Mouse (Mus musculus) E14TG2a.4 (cell line): Measurements from ENCODE around the gene Iqgap2.

Experiments
- H3K27me3 ChIP-seq: 2 replicates; pipeline ENCODE4 v1.6.1; 2014; ENCODE audit warnings: low read length, control low read depth; ENCODE audit not compliant: insufficient read depth
- H3K36me3 ChIP-seq: 2 replicates; pipeline ENCODE4 v1.6.1; 2014; ENCODE audit warnings: low read length, control low read depth; ENCODE audit not compliant: insufficient read depth
- H3K4me1 ChIP-seq: replicated peaks from 2 replicates; pipeline ENCODE4 v1.6.1; 2014; ENCODE audit warnings: low read depth, low read length, control low read depth
- H3K4me3 ChIP-seq: replicated peaks from 2 replicates; pipeline ENCODE4 v1.5.1; 2014; ENCODE audit warnings: mild to moderate bottlenecking, low read length
- H3K9me3 ChIP-seq: 2 replicates; pipeline ENCODE4 v1.6.1; 2014; ENCODE audit warnings: low read length, control low read depth
- CTCF ChIP-seq: conservative IDR thresholded peaks from 2 replicates; pipeline ENCODE4 v1.5.1; 2014; ENCODE audit warnings: low read length
- NANOG ChIP-seq: IDR thresholded peaks from 2 replicates; pipeline ENCODE4 v1.6.1; 2014; ENCODE audit warnings: borderline replicate concordance, low read length, mixed read lengths
- POU5F1 ChIP-seq: IDR thresholded peaks from 2 replicates; pipeline ENCODE4 v1.6.1; 2014; ENCODE audit warnings: low read length, borderline replicate concordance

The Iqgap2 gene

DNA sequence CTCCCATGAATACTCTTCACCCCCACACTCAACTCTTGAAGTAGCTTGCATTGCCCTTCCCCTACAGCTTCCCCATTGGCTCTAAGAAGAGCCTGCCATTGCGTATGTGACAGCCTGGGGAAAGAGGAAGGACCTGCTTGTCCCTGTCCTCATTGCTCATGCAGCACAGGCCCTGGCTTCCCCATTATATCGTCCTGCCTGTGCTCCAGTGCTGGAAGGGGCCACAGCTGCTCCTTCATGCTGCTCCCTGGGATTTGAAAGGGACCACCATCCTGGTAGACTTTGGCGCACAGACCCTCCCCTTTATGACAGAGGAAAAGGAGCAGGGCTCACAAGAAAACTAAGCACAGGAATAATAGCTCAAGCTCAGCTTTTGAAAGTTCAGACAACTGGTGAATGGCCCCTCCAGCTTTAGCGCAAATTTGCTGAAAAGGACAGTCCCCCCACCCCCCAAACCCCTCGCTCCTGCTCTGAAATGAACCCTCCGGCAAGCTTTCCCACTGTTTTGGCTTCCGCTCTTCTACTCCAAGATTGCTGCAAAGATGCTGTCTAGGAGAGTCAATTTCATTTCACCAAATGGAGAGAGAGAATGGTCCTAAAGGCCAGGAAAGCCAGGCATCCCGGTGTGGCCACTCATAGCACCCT lies 22.7 kb downstream of the Iqgap2 start:
- Histone ChIP-seq H3K4me3 (no peak overlapping the region), H3K36me3 (no peaks in the 10 kb centered on the region), H3K4me1 (peaks cover 5% of the 10 kb centered on the region; the same call in 1 of the 2 replicates), H3K9me3 (no peaks in the 10 kb centered on the region), H3K27me3 (no peaks in the 10 kb centered on the region)
- TF ChIP-seq CTCF (no peak), NANOG (no peak)

DNA sequence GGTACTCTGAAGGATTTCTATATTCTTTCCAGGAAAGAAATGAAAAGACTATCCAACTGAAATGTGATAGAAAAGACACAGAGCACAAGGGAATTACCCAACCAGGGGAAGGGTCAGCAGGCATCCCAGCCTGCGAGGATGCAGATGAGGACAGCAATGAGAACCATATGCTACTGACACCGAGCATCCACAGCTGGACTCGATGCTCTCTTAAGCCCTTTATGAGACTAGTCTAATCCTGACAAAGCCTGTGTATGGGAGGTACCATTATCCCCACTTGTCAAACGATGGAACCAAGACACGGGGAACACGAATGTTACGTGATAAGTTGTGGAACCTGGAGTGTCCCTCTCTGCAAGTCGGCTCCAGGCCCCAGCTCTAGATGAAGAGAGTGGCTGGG lies 29.5 kb downstream of the Iqgap2 start:
- no peaks in the 10 kb centered on the region for H3K36me3 ChIP-seq
- H3K9me3 ChIP-seq = no peaks in the 10 kb centered on the region
- no peaks in the 10 kb centered on the region for H3K27me3 ChIP-seq
- no peaks in the 10 kb centered on the region for H3K4me1 ChIP-seq
- no peak for TF ChIP-seq POU5F1
- H3K4me3 ChIP-seq = no peak overlapping the region

DNA sequence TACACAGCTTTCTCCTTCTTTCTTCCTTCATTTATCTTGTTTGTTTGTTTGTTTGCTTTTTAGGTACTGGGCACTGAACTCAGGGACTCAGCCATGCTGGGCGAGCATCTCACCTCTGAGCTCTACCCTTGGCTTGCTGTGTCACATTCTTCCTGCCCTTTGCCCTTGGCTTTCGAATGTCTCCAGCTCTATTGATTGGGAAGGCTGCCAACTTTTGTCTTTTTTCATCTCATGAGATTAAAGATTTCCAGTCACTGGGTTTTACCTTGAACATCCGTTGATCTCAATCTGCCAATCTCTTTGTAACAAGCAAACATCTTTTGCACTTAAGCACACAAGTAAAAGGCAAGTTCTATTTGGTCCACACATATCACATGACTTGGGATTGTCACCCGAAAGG lies 32.5 kb downstream of the Iqgap2 start:
- H3K4me3 ChIP-seq = no peak overlapping the region
- H3K9me3 ChIP-seq = no peaks in the 10 kb centered on the region
- no peaks in the 10 kb centered on the region for H3K4me1 ChIP-seq
- no peaks in the 10 kb centered on the region for H3K36me3 ChIP-seq
- no peaks in the 10 kb centered on the region for H3K27me3 ChIP-seq
- TF ChIP-seq CTCF = no peak
- TF ChIP-seq POU5F1 = no peak
- TF ChIP-seq NANOG = no peak

DNA sequence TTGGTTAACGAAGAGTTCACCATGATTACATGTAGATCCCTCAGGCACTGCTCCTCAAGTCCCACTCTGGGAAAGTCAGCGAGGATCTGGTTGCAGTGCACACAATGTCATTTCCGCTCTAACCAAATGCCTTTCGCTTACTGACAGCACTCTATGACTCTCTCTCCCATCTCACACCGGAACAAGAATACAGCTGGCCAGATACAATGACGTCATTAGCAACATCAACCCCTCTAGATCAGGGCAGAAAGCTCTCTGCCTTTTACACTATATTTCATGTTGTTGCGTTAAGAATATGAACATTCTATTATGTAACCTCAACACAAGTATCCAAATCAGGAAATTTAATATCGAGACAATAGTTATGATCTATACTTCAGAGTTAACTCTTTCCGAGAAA lies 32.9 kb downstream of the Iqgap2 start:
- TF ChIP-seq POU5F1 (no peak), CTCF (no peak), NANOG (no peak)
- no peak overlapping the region for H3K4me3 ChIP-seq
- no peaks in the 10 kb centered on the region for H3K36me3 ChIP-seq
- H3K27me3 ChIP-seq = no peaks in the 10 kb centered on the region
- no peaks in the 10 kb centered on the region for H3K9me3 ChIP-seq
- no peaks in the 10 kb centered on the region for H3K4me1 ChIP-seq

DNA sequence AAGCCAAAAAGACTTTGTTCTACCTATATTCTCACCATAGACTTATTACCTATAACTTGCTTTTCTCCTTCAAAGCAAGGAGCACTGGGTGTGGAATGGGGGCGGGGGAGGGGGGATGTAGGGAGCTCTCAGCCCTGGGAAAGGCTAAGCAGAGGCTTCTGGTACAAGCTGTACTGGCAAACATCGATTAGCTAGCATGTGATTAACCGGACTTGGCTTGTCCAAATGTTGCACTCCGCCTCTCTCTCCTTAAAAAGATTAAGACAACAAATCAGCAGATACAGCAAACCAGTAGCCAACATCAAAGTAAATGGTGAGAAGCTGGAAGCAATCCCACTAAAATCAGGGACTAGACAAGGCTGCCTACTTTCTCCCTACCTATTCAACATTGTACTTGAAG lies 36.2 kb downstream of the Iqgap2 start:
- no peaks in the 10 kb centered on the region for H3K27me3 ChIP-seq
- TF ChIP-seq POU5F1 (no peak), NANOG (no peak), CTCF (no peak)
- H3K4me3 ChIP-seq = no peak overlapping the region
- no peaks in the 10 kb centered on the region for H3K9me3 ChIP-seq
- peaks cover 5% of the 10 kb centered on the region; the same call in 1 of the 2 replicates for H3K4me1 ChIP-seq
- H3K36me3 ChIP-seq = no peaks in the 10 kb centered on the region

DNA sequence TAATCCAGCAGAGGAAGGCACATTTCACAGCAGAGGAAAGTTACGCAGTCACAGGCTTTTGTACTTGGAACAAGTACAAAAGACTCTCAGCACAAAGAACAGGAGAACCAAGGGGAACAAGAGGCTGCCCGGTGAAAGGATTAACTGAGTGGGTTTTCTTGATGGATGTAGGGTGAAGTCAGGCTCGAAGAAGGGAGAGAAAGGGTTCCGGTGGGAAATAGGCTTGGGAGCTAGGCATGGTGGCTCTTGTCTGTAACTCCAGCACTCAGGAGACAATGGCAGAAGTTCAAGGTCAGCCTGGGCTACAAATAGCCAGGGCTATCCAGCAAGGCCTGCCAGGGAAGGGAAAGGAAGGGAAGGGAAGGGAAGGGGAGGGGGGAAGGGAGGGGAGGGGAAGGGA lies 40.1 kb downstream of the Iqgap2 start:
- Histone ChIP-seq H3K4me1 (peaks cover 13% of the 10 kb centered on the region; the same call in 1 of the 2 replicates), H3K4me3 (no peak overlapping the region), H3K9me3 (no peaks in the 10 kb centered on the region), H3K36me3 (no peaks in the 10 kb centered on the region), H3K27me3 (no peaks in the 10 kb centered on the region)
- TF ChIP-seq POU5F1 (no peak), CTCF (no peak), NANOG (no peak)

DNA sequence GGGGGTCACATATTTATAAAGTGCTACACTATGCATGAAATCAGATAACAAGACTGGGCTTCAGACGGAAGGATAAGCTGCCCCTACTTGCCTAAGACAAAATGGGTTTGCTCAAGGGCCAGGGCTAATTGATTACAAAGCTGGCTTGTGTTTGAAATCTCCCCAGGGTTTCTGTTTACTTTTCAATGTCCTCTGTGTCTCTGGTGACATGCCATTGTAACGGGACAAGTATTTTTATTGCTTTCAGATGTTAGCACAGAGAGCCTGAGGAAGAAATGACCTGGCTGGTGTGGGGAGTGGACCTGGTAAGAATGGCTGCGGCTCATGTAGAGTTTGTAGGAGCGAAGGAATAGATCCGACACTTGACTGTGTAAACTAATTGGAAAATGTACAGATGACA lies 41.3 kb downstream of the Iqgap2 start:
- Histone ChIP-seq H3K4me1 (peaks cover 19% of the 10 kb centered on the region), H3K4me3 (no peak overlapping the region), H3K36me3 (no peaks in the 10 kb centered on the region), H3K27me3 (no peaks in the 10 kb centered on the region), H3K9me3 (no peaks in the 10 kb centered on the region)
- TF ChIP-seq CTCF = no peak
- no peak for TF ChIP-seq NANOG
- TF ChIP-seq POU5F1 = no peak

DNA sequence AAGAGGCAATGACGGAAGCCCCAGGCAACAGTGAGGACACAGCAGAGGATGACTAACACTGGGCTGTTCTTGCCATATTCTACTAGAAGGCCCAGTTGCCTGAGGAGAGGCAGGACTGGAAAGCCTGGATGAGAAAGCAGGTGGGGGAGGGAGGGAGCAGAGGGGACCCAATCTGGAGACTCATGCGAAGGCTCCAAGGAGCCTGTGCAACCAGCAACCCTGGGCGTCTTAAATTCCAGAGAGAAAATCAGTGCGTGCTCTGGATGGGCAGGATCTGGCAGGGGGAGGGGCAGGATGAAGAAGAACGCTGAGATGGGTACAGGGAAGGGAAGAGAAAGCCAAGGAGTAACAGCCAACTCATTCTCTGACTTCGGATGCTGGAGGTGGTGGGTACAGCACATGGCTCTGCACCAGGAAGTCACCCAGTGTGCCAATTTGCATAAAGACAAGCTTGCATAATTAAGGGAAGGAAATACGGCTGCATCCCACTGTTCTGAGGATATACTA lies 42.2 kb downstream of the Iqgap2 start:
- H3K4me1 ChIP-seq = peaks cover 19% of the 10 kb centered on the region
- H3K36me3 ChIP-seq = no peaks in the 10 kb centered on the region
- H3K4me3 ChIP-seq = no peak overlapping the region
- no peaks in the 10 kb centered on the region for H3K27me3 ChIP-seq
- no peak for TF ChIP-seq POU5F1
- no peak for TF ChIP-seq CTCF
- H3K9me3 ChIP-seq = no peaks in the 10 kb centered on the region

DNA sequence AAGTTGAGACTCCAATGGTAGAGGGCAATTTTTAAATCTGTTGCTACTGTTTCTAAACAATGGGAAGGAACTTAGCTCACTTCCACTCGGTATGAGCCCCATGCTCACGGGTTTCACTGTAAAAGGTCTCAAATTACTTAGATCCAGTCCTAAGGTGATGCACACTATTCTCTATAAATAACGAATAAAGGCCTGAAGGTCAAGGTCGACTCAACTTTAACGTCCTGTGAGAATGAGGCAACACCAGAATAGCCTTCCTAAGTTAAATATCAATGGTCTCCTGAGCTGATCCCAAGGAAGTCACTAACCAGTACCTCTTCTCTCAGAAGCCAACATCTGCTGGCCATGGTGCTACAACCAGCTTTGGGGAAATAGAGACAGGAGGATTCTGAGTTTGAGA lies 45.4 kb downstream of the Iqgap2 start:
- Histone ChIP-seq H3K36me3 (no peaks in the 10 kb centered on the region), H3K9me3 (no peaks in the 10 kb centered on the region), H3K4me1 (peaks cover 23% of the 10 kb centered on the region), H3K4me3 (no peak overlapping the region), H3K27me3 (no peaks in the 10 kb centered on the region)
- TF ChIP-seq NANOG (no peak), POU5F1 (no peak), CTCF (no peak)
